Mouse (Mus musculus) stomach, postnatal 0 days (tissue): ENCODE data around the gene Gm15517. TPM values are rescaled to one million over a fixed set of nuclear protein-coding genes. Genes with fewer than 3 reads are reported as not detected.
"Not testable (repeated sequence)": the region's sequence is repeated elsewhere in the genome, so short reads cannot be mapped to it uniquely, and the experiment has no call there.

Source experiments
- ATAC-seq: fragments of 200-750 bp; cut with Nextera tagmentation; 2 replicates; pipeline ENCODE4 v1.8.0; 2017; ENCODE audit not compliant: low FRiP score, low TSS enrichment
- DNase-seq: peaks from one replicate; pipeline ENCODE4 v3.0.0-alpha.2; 2016; ENCODE audit warnings: low spot score
- H3K27ac ChIP-seq: fragments of 300-500 bp; sonication (generic); replicated peaks from 2 replicates; pipeline ENCODE4 v1.5.1; 2014; ENCODE audit warnings: mild to moderate bottlenecking, control low read depth
- H3K27me3 ChIP-seq: fragments of 300-500 bp; sonication (generic); 2 replicates; pipeline ENCODE4 v1.6.1; 2014; ENCODE audit warnings: low read length; ENCODE audit not compliant: control insufficient read depth, insufficient read depth
- H3K36me3 ChIP-seq: fragments of 300-500 bp; sonication (generic); 2 replicates; pipeline ENCODE4 v1.6.1; 2014; ENCODE audit warnings: low read length, mixed read lengths; ENCODE audit not compliant: control insufficient read depth, insufficient read depth
- H3K4me1 ChIP-seq: fragments of 300-500 bp; sonication (generic); replicated peaks from 2 replicates; pipeline ENCODE4 v1.6.1; 2014; ENCODE audit warnings: antibody characterized with exemption; ENCODE audit not compliant: control insufficient read depth, insufficient read depth
- H3K4me2 ChIP-seq: fragments of 300-500 bp; sonication (generic); replicated peaks from 2 replicates; pipeline ENCODE4 v1.6.1; 2014; ENCODE audit warnings: low read depth, mild to moderate bottlenecking, control low read depth, moderate library complexity
- H3K4me3 ChIP-seq: fragments of 300-500 bp; sonication (generic); 2 replicates; pipeline ENCODE4 v1.5.1; 2014; ENCODE audit warnings: low read depth, low read length, control low read depth
- H3K9ac ChIP-seq: fragments of 300-500 bp; sonication (generic); 2 replicates; pipeline ENCODE4 v1.6.1; 2014; ENCODE audit warnings: mild to moderate bottlenecking, low read length, control low read depth, mixed read lengths
- H3K9me3 ChIP-seq: fragments of 300-500 bp; sonication (generic); 2 replicates; pipeline ENCODE4 v1.6.1; 2016; ENCODE audit warnings: low read length; ENCODE audit not compliant: control insufficient read depth
- CTCF ChIP-seq: IDR thresholded peaks from 2 replicates; pipeline ENCODE4 v1.5.1; 2016; ENCODE audit warnings: antibody characterized with exemption, low read depth, mild to moderate bottlenecking, moderate library complexity
- EP300 ChIP-seq: optimal IDR thresholded peaks from 2 replicates; pipeline ENCODE3; 2016; ENCODE audit warnings: antibody characterized with exemption
- WGBS: fragments of 180-500 bp; shearing (Covaris S2); extraction: QIAGEN DNeasy Blood & Tissue Kit; methylation state at CpG from one replicate; pipeline ENCODE4 v1.1.7; 2014; 5-methylcytosine and 5-hydroxymethylcytosine counted together
- polyA plus RNA-seq: library from polyadenylated mRNA; unstranded; fragments of >200 nt; fragmentation: Nextera tagmentation; extraction: Ambion mirVana; gene quantifications from 2 replicates; pipeline ENCODE4 v1.2.1, GENCODE M21; 2015

The Gm15517 gene
- polyA plus RNA-seq = not detected in 2 replicates

- no peaks in the 10 kb centered on the region for H3K36me3 ChIP-seq
- ATAC-seq (no peak), DNase-seq (no peak)
- H3K9ac ChIP-seq = no peak within 1 kb of the TSS; the same call in 1 of the 2 replicates
- no peaks in the 10 kb centered on the region for H3K4me1 ChIP-seq
- H3K4me3 ChIP-seq = no peak within 1 kb of the TSS
- 58% methylated on average over 5 of the region's 5 CpGs for WGBS
- no peaks in the 10 kb centered on the region for H3K9me3 ChIP-seq
- H3K27me3 ChIP-seq = no peaks in the 10 kb centered on the region; the same call in 1 of the 2 replicates
- H3K27ac ChIP-seq = no peak within 1 kb of the TSS
- H3K4me2 ChIP-seq = no peak within 1 kb of the TSS
- TF ChIP-seq EP300 = no peak
- no peak for TF ChIP-seq CTCF
Measured at GRCm38 (mm10) chr7:44261147-44261546, at the start of gene Gm15517. Gm15517 (plus strand) TSS chr7:44261447.

DNA sequence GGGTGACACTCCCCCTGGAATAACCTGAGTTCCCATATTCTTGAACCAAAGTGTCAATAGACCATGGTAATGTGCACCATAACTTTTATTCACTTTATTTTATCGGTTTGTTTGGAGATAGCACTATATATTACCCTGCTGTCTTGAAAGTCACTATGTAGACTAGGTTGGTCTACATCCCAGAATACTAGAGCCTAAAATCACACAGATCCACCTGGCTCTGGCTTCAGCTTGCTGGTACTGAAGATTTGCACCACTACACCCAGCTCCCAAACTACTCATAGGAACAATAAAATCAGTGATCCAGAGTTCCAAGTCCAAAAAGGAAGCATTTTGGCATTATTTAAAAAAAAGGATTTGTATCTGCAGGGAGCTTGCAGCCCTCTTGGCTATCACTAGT, 45.6 kb upstream of the Gm15517 start, which contains the start of gene Klk1b5:
Klk1b5 (plus strand) TSS at position 301 of the 400 bp plus-strand sequence.
- no peak for TF ChIP-seq CTCF
- no peak for TF ChIP-seq EP300
- H3K4me1 ChIP-seq = no peaks in the 10 kb centered on the region
- no peak for DNase-seq
- H3K4me2 ChIP-seq = no peak within 1 kb of the TSS
- H3K4me3 ChIP-seq = no peak within 1 kb of the TSS
- WGBS = 74% methylated on average over 1 of the region's 1 CpGs
- H3K9me3 ChIP-seq = no peaks in the 10 kb centered on the region
- H3K36me3 ChIP-seq = no peaks in the 10 kb centered on the region
- H3K27me3 ChIP-seq = no peaks in the 10 kb centered on the region
- H3K27ac ChIP-seq = no peak within 1 kb of the TSS
- H3K9ac ChIP-seq = no peak within 1 kb of the TSS
- ATAC-seq = no peak

DNA sequence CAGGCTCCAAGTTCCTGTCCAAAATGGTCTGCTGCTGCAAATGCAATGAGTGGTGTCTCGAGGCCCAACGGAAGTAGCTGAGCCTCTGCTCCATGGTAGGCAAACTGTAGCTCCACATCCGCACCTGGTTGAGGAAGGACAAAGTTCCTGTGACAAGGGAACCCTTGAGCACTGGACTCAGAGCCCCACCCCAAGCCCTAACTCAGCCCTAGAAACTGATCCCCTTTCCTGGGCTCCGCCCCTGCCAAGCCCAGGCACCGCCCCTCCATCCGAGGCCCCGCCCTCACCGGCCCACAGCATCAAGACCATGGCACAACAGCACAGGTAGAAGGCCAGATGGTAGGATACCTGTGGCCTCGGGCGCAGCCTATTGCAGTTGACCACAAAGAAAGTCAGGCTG, 39.6 kb upstream of the Gm15517 start:
- not testable (repeated sequence) for H3K27ac ChIP-seq, H3K36me3 ChIP-seq, ATAC-seq, H3K9me3 ChIP-seq, H3K9ac ChIP-seq, H3K27me3 ChIP-seq, H3K4me3 ChIP-seq, DNase-seq, H3K4me2 ChIP-seq, H3K4me1 ChIP-seq
- WGBS = 66% methylated on average over 8 of the region's 10 CpGs

DNA sequence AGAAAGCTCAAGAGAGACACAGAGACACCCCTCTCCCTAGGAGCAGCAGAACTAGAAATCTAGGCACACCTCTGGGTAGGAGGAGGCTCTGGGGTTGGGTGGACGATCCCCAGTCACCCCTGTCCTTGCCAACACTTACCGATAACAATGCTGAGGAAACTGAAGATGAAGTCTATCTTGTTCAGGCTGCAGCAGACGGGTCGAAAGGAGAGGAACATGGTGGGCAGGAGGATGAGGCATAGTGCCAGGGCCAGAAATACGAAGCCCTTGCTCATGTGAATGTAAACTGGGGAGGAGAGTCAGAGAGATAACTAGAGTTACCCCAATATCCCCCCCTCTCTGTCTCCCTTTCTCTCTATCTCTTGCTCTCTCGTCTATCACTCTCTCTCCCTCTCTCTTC, 38.9 kb upstream of the Gm15517 start:
- not testable (repeated sequence) for H3K4me1 ChIP-seq, ATAC-seq, H3K36me3 ChIP-seq, H3K9ac ChIP-seq, H3K9me3 ChIP-seq, DNase-seq, H3K27me3 ChIP-seq, H3K4me2 ChIP-seq, H3K4me3 ChIP-seq, H3K27ac ChIP-seq
- 74% methylated on average over 5 of the region's 6 CpGs for WGBS

DNA sequence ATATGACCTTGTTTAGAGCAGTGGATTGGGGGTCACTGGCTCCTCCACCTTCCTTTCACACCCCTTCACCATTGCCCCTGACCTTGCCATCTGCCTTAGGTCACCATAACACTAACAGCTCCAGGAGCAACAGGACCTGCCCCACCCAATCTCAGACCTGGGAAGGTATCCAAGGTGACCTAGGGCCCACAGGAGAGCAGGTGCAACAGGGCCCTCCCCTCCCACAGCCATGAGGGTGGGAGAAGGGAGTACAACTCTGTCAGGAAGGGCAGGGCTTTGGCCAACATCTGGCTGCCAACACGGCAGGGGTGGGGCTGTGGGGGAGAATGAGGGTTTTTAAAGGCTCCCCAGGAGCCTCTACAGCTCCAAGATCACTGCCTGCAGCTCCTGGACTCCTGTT, 36.2 kb upstream of the Gm15517 start, which contains the start of gene Klk1:
Klk1 (plus strand) TSS at position 285 of the 400 bp plus-strand sequence.
- no peaks in the 10 kb centered on the region for H3K27me3 ChIP-seq
- H3K4me2 ChIP-seq = no peak within 1 kb of the TSS
- ATAC-seq (no peak), DNase-seq (peak; percentile 29)
- H3K9me3 ChIP-seq = no peaks in the 10 kb centered on the region
- 18% methylated on average over 1 of the region's 1 CpGs for WGBS
- H3K4me1 ChIP-seq = no peaks in the 10 kb centered on the region
- no peak within 1 kb of the TSS for H3K4me3 ChIP-seq
- no peaks in the 10 kb centered on the region for H3K36me3 ChIP-seq
- no peak within 1 kb of the TSS for H3K27ac ChIP-seq
- H3K9ac ChIP-seq = no peak within 1 kb of the TSS
- TF ChIP-seq CTCF (no peak), EP300 (no peak)

GRCm38 (mm10) chr7:44235909-44236308, 25.3 kb upstream of the Gm15517 start, which contains the start of gene Gm36864:
Gm36864 (plus strand) TSS chr7:44236177.
- Histone ChIP-seq H3K27ac (no peak within 1 kb of the TSS), H3K9me3 (no peaks in the 10 kb centered on the region), H3K4me3 (no peak within 1 kb of the TSS), H3K27me3 (no peaks in the 10 kb centered on the region), H3K9ac (no peak within 1 kb of the TSS), H3K36me3 (no peaks in the 10 kb centered on the region), H3K4me1 (no peaks in the 10 kb centered on the region), H3K4me2 (no peak within 1 kb of the TSS)
- DNase-seq = no peak
- 65% methylated on average over 3 of the region's 3 CpGs for WGBS
- TF ChIP-seq EP300 = no peak
- no peak for TF ChIP-seq CTCF
- no peak for ATAC-seq
